Mouse (Mus musculus) limb, embryonic 15.5 days (tissue): ENCODE measurements around the gene Ppp1r3e. TPM values are rescaled to one million over a fixed set of nuclear protein-coding genes. Genes with fewer than 3 reads are reported as not detected.

ENCODE experiments used
- ATAC-seq: fragments of 200-750 bp; cut with Nextera tagmentation; 2 replicates; pipeline ENCODE4 v1.8.0; 2017; ENCODE audit warnings: low read depth, moderate TSS enrichment; ENCODE audit not compliant: insufficient number of reproducible peaks, low FRiP score, low TSS enrichment
- H3K27ac ChIP-seq: fragments of 300-500 bp; sonication (generic); 2 replicates; pipeline ENCODE4 v1.5.1; 2015; ENCODE audit warnings: moderate library complexity, mild to moderate bottlenecking, inconsistent platforms
- H3K27me3 ChIP-seq: fragments of 300-500 bp; sonication (generic); 2 replicates; pipeline ENCODE4 v1.6.1; 2015; ENCODE audit warnings: inconsistent platforms
- H3K36me3 ChIP-seq: fragments of 300-500 bp; sonication (generic); 2 replicates; pipeline ENCODE4 v1.6.1; 2015; ENCODE audit warnings: inconsistent platforms
- H3K4me1 ChIP-seq: fragments of 300-500 bp; sonication (generic); 2 replicates; pipeline ENCODE4 v1.6.1; 2015; ENCODE audit warnings: inconsistent platforms
- H3K4me2 ChIP-seq: fragments of 300-500 bp; sonication (generic); 2 replicates; pipeline ENCODE4 v1.6.1; 2015; ENCODE audit warnings: mild to moderate bottlenecking, inconsistent platforms
- H3K4me3 ChIP-seq: fragments of 300-500 bp; sonication (generic); 2 replicates; pipeline ENCODE4 v1.5.1; 2015; ENCODE audit warnings: mild to moderate bottlenecking, inconsistent platforms
- H3K9ac ChIP-seq: fragments of 300-500 bp; sonication (generic); 2 replicates; pipeline ENCODE4 v1.6.1; 2015; ENCODE audit warnings: inconsistent platforms
- H3K9me3 ChIP-seq: fragments of 300-500 bp; sonication (generic); 2 replicates; pipeline ENCODE4 v1.6.1; 2016; ENCODE audit warnings: inconsistent platforms
- WGBS: fragments of 180-500 bp; shearing (Covaris S2); methylation state at CpG from one replicate; pipeline ENCODE4 v1.1.7; 2015; 5-methylcytosine and 5-hydroxymethylcytosine counted together
- polyA plus RNA-seq: library from polyadenylated mRNA; unstranded; fragments of >200 nt; fragmentation: Nextera tagmentation; extraction: Ambion mirVana; gene quantifications from 2 replicates; pipeline ENCODE4 v1.2.1, GENCODE M21; 2015

The Ppp1r3e gene
- polyA plus RNA-seq, 1 experiment from 2014 or later: 1.0 TPM

DNA sequence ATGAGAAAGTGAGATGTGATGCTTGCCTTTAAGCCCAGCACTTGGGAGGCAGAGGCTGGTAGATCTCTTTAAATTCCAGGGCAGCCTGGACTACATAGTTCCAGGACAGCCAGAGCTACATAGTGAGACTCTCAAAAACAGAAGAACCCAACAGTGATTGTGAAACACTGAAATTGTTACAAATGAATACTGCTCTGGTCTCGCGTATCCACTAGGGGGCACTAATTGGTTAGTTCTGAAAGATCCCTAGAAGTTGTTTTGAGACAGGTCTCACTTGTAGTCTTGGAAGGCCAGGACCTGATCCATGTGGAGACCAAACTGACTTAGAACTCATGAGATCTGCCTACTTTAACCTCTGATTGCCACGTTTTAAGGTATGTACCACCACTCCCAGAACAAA, 23.0 kb upstream of the Ppp1r3e start:
- H3K4me1 ChIP-seq: peaks cover 17% of the 10 kb centered on the region
- no peak overlapping the region for H3K4me3 ChIP-seq
- H3K9ac ChIP-seq: no peak overlapping the region
- H3K4me2 ChIP-seq: no peak overlapping the region
- no peaks in the 10 kb centered on the region for H3K27me3 ChIP-seq
- peak overlapping the region; percentile 38; the same call in 1 of the 2 replicates for H3K27ac ChIP-seq
- 0 out of 2 replicates have a peak, but pooled peaks have one; percentile 9 for ATAC-seq
- under 1% methylated on average over 3 of the region's 3 CpGs for WGBS
- no peaks in the 10 kb centered on the region for H3K9me3 ChIP-seq
- peaks cover 39% of the 10 kb centered on the region for H3K36me3 ChIP-seq

DNA sequence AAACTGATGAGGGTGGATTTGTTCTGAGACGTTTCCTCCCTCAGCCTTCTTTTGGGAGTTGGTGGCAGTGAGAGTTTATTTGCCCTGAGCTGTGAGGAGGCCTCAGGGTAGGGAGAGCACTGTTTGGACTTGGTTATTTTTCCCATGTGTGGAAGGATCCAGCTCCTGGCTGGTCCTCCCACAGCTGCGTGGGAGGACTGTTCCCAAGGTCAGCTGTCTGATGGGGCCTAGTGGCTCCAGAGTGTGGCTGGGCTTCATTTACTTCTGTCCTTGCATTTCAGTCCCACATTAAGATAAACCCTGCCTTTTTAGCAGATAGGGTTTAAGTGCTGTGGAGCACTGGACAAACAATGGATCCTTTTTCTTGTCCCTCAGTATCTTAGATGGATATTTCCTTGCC, 20.1 kb upstream of the Ppp1r3e start:
- Histone ChIP-seq H3K27me3 (no peaks in the 10 kb centered on the region), H3K9ac (no peak overlapping the region), H3K9me3 (no peaks in the 10 kb centered on the region), H3K36me3 (peaks cover 31% of the 10 kb centered on the region), H3K4me3 (no peak overlapping the region), H3K4me1 (peaks cover 25% of the 10 kb centered on the region), H3K27ac (peak overlapping the region; percentile 43), H3K4me2 (no peak overlapping the region)
- no peak for ATAC-seq
- WGBS: 61% methylated on average over 2 of the region's 2 CpGs

DNA sequence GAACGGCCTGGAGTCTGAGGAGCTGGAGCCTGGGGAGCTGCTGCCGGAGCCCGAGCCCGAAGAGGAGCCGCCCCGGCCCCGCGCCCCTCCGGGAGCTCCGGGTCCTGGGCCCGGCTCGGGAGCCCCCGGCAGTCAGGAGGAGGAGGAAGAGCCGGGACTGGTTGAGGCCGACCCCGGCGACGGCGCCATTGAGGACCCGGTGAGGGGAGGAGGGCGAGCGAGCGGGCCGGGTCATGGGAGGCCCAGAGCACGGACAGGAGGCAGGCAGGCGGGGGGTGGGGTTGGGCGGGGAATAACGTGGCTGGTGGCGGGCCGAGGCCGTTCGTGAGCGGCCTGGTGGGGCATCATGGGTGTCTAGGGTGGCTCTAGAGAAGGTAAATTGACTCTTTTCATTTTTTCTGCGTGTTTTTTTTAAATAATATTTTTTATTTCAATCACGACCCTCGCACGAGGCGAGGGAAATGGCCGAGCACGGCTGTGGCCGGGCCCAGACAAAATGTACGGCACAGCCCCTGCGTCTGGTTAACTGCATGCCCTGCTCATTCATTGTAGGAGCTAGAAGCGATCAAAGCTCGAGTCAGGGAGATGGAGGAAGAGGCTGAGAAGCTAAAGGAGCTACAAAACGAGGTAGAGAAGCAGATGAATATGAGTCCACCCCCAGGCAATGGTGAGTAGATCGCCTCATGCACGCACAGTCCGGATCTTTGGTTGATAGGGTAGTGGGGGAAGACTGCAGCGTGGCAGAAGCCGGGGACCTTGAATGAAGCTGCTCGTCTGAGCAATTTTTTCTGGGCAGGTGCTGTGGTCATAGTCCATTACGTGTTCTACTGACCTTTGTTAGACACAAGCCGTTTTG, 17.2 kb upstream of the Ppp1r3e start:
- Histone ChIP-seq H3K9ac (peak overlapping the region; percentile 99), H3K4me1 (peaks cover 25% of the 10 kb centered on the region), H3K36me3 (peaks cover 31% of the 10 kb centered on the region), H3K4me2 (peak overlapping the region; percentile 49), H3K9me3 (no peaks in the 10 kb centered on the region), H3K27me3 (no peaks in the 10 kb centered on the region), H3K27ac (peak overlapping the region; percentile 94), H3K4me3 (peak overlapping the region; percentile 92)
- under 1% methylated on average over 53 of the region's 54 CpGs for WGBS
- peak; percentile 31 for ATAC-seq

DNA sequence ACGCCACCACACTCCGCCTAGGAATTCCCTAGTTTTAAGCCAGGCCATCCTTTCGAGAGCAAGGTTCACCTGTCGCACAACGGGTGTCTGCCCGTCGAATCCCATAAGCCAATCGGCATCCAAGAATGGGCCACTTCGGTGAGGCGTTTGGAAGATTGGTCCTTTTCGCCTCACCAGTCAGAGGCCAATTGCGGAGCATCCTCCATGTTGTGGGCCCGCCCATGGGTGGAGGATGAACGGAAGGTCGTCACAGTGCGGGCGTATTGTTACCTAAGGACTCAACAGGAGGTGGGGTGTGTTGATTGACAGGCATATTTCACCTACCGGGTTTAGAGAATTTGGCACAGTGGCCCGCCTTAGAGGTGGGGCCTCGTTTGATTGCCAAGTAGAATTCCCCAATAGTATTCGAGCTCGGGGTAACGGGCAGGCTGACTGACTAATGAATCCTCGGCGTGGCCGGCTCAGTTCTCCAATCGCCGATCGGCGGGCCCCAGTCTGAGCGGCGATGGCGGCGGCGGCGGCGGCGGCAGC, 16.4 kb upstream of the Ppp1r3e start:
- H3K9me3 ChIP-seq: no peaks in the 10 kb centered on the region
- H3K36me3 ChIP-seq: peaks cover 31% of the 10 kb centered on the region
- WGBS: under 1% methylated on average over 38 of the region's 38 CpGs
- H3K4me3 ChIP-seq: peak overlapping the region; percentile 92
- peaks cover 25% of the 10 kb centered on the region for H3K4me1 ChIP-seq
- H3K4me2 ChIP-seq: peak overlapping the region; percentile 46
- peak overlapping the region; percentile 99 for H3K9ac ChIP-seq
- no peaks in the 10 kb centered on the region for H3K27me3 ChIP-seq
- H3K27ac ChIP-seq: peak overlapping the region; percentile 94
- ATAC-seq: peak; percentile 99

DNA sequence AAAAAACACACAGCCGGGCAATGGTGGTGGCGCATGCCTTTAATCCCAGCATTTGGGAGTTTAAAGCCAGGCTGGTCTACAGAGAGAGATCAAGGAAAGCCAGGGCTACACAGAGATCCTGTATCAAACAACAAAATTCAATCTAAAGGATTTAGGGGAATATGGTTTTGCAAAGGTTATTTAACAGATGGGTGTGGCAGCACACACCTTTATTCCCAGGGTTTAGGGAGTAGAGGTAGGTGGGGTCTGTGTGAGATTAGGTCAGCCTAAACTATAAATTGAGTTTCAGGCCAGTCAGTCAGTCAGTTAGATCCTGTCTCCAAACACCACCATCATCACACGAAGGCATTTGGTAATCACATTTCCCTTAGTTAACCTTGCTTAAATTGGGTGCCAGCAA, 14.8 kb upstream of the Ppp1r3e start, which contains the start of gene Pabpn1:
TSS of gene Pabpn1 (plus strand) at position 301 of the 400 bp plus-strand sequence.
- Histone ChIP-seq H3K4me3 (peak within 1 kb of the TSS; percentile 92), H3K4me2 (peak within 1 kb of the TSS; percentile 46), H3K9ac (0 out of 2 replicates have a peak within 1 kb of the TSS, but pooled peaks have one; percentile 0), H3K9me3 (no peaks in the 10 kb centered on the region), H3K4me1 (peaks cover 19% of the 10 kb centered on the region), H3K27ac (peak within 1 kb of the TSS; percentile 84), H3K27me3 (no peaks in the 10 kb centered on the region), H3K36me3 (peaks cover 20% of the 10 kb centered on the region)
- WGBS: 92% methylated on average over 3 of the region's 3 CpGs
- no peak for ATAC-seq

DNA sequence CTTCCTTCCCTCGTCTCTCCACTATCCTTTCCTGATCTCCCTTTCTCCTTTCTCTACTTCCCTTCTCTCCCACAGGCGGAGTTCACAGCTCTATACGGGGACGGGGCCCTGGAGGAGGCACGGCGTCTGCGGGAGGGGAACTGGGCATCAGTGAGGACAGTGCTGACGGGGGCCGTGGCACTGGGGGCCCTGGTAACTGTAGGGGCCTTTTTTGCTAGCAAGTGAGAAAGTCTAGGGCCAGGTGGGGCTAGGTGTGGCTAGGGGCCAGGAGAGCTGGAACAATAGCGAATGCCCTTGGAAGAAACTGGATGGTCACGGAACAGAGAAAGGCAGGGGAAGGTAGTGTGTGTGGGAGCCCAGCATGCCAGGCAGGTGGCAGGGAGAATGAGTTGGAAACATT, 8.0 kb upstream of the Ppp1r3e start:
- Histone ChIP-seq H3K4me1 (peaks cover 26% of the 10 kb centered on the region), H3K4me3 (no peak overlapping the region), H3K27ac (no peak overlapping the region), H3K9me3 (no peaks in the 10 kb centered on the region), H3K9ac (no peak overlapping the region), H3K27me3 (no peaks in the 10 kb centered on the region), H3K4me2 (no peak overlapping the region), H3K36me3 (peaks cover 19% of the 10 kb centered on the region)
- no peak for ATAC-seq
- WGBS: 88% methylated on average over 11 of the region's 11 CpGs

DNA sequence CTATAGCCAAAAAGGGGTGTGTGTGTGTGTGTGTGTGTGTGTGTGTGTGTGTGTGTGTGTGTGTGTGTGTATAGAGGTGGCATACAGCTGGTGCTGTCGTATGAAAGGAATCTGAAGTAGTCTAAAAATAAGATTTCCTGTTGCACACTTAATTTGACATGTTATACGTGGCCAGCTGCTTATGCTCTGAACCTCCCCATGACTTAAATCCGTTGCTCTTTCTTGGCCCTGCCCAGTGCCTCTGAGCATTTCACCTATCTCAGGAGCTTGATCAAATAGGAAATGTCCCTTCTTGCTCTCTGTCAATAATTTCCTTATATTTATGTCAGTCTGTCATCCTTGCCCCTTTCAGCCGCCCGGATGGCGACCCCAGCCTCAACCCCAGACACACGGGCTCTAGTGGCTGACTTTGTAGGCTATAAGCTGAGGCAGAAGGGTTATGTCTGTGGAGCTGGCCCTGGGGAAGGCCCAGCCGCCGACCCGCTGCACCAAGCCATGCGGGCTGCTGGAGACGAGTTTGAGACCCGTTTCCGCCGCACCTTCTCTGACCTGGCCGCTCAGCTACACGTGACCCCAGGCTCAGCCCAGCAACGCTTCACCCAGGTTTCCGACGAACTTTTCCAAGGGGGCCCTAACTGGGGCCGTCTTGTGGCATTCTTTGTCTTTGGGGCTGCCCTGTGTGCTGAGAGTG, 6.8 kb upstream of the Ppp1r3e start:
- WGBS: 23% methylated on average over 21 of the region's 21 CpGs
- Histone ChIP-seq H3K9me3 (no peaks in the 10 kb centered on the region), H3K9ac (peak overlapping the region; percentile 77), H3K36me3 (peaks cover 19% of the 10 kb centered on the region), H3K4me2 (peak overlapping the region; percentile 70), H3K4me3 (peak overlapping the region; percentile 67), H3K4me1 (peaks cover 26% of the 10 kb centered on the region), H3K27ac (peak overlapping the region; percentile 94), H3K27me3 (no peaks in the 10 kb centered on the region)
- ATAC-seq: 0 out of 2 replicates have a peak, but pooled peaks have one; percentile 1

DNA sequence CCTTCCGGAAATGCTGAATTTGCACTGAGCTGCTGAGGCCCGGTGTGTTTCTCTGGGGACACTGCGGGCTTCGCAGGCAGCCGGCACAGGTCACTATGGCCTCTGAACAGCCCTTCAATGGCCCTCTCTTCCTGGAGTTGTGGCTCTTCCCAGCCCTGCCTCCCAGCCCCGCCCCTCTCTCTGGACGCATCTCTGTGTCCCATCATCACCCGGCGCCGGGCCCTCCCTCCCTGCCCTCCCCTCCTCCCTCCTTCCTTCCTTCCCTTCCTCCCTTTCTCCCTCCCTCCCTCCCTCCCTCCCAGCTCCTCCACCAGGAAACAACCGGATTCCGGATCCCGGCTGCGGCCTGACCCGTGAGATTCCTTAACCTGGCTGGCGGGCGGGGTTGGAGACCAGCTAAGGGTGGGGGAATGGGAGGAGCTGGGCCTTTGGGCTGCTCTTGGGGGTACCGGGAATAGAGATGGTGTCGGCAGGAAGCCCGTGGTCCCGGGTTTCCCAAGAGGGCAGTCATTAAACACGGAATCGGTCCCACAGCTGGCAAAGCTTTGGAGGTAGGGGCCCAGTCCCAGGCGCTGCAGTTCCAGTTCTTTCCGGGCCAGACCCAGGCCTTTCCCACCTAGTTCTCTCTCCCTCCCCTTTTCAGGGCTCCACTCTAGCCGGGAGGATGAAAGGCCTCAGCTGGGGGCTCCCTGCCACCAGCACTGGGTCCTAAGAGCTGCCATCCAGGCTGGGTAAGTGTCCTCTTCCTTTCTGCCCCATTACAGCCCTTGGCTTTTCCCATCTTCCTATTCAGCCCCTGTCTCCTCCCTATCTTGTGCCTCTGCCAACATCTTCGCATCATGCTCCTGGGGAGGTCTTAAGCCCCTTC, 6.0 kb upstream of the Ppp1r3e start, which contains the start of the genes Bcl2l2 and Gm20521:
TSS of gene Bcl2l2 (plus strand) at position 224 of the 868 bp plus-strand sequence.
TSS of gene Gm20521 (plus strand) at position 288 of the 868 bp plus-strand sequence.
- peaks cover 7% of the 10 kb centered on the region for H3K27me3 ChIP-seq
- H3K4me3 ChIP-seq: peak within 1 kb of the TSS; percentile 67
- no peaks in the 10 kb centered on the region for H3K9me3 ChIP-seq
- peak within 1 kb of the TSS; percentile 77 for H3K9ac ChIP-seq
- peaks cover 19% of the 10 kb centered on the region for H3K36me3 ChIP-seq
- WGBS: under 1% methylated on average over 27 of the region's 27 CpGs
- peak within 1 kb of the TSS; percentile 94 for H3K27ac ChIP-seq
- peaks cover 26% of the 10 kb centered on the region for H3K4me1 ChIP-seq
- peak; percentile 86 for ATAC-seq
- peak within 1 kb of the TSS; percentile 70 for H3K4me2 ChIP-seq

DNA sequence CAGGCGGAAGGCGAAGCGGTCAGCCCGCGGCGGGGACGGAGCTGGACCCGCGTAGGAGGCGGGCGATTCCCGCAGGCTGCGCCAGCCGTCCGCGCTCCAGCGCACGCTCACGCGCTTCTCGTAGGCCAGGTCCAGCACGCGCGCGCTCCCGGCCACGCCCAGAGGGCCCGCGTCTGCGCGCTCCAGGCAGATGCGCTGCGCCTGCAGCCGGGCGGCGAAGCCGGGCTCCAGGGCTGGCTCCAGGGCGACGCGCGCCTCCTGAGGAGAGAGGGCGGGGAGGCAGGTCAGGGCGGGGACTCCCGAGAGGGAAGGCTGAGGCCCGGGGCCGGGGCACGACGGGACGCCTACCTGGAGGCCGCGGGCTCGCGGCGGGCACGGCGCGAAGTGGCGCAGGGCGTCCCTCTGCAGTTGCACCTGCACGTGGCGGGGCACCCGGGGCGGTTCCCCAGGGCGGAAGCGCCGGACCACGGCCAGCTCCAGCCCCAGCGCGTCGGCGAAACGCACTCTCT, 757 bp downstream of the Ppp1r3e start:
- peaks cover 28% of the 10 kb centered on the region for H3K27me3 ChIP-seq
- peak overlapping the region; percentile 77 for H3K9ac ChIP-seq
- H3K4me1 ChIP-seq: peaks cover 14% of the 10 kb centered on the region
- ATAC-seq: peak; percentile 77
- 0% methylated on average over 72 of the region's 72 CpGs for WGBS
- peak overlapping the region; percentile 81 for H3K27ac ChIP-seq
- no peaks in the 10 kb centered on the region for H3K9me3 ChIP-seq
- no peaks in the 10 kb centered on the region for H3K36me3 ChIP-seq
- H3K4me2 ChIP-seq: peak overlapping the region; percentile 99
- H3K4me3 ChIP-seq: peak overlapping the region; percentile 75

DNA sequence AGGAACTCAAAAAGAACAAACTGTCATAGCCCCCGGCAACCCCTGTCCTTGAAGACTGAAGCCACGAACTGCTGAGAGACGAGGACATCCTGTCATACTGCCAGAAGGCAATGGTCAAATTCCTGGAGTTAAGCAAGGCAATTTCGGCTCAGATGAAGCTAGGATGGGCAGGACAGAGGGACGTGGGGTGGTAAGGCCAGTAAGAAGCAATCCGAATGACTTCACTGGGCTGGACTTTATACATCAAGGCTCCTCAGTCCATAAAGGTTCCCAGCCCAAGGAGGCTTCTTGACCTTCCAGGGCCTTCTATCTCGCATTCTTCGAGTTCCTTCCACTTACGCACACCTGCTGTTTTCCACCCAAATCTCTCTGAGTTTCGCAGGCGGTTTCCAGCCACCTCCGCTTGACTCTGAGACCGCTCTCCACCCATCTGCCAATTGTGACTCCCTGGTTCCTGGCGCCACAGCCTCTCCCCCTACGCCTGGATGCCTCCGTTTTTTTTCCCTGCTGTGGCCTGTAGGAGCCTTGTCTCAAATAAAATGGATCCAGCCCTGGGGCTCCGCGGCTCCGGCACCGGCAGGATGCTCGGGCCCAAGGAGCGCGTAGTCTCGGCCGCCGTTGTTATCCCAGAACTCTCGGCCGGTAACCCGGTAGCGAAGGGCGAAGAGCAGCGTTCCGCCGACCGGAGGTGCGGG, 1.4 kb downstream of the Ppp1r3e start:
- Histone ChIP-seq H3K4me3 (peak overlapping the region; percentile 75), H3K9me3 (no peaks in the 10 kb centered on the region), H3K27ac (peak overlapping the region; percentile 81), H3K4me2 (peak overlapping the region; percentile 99), H3K27me3 (peaks cover 28% of the 10 kb centered on the region), H3K9ac (peak overlapping the region; percentile 77), H3K4me1 (peaks cover 14% of the 10 kb centered on the region), H3K36me3 (no peaks in the 10 kb centered on the region)
- peak; percentile 7; the same call in 1 of the 2 replicates for ATAC-seq
- WGBS: 2% methylated on average over 36 of the region's 36 CpGs
